Mouse (Mus musculus): ENCODE results near the gene Bcl2l13. TPM values are rescaled to one million over a fixed set of nuclear protein-coding genes. Genes with fewer than 3 reads are reported as not detected.

The Bcl2l13 gene
- polyA plus RNA-seq, 1 experiment = 18.0 TPM

GRCm38 (mm10) chr6:120868824-120869223 lies 32.8 kb downstream of the Bcl2l13 start:
- Histone ChIP-seq H3K27ac (ENCODE audit: insufficient read depth, low read length) (no peak overlapping the region), H3K36me3 (ENCODE audit: control insufficient read depth, insufficient read depth, low read length) (peaks cover 10% of the 10 kb centered on the region; the same call in 1 of the 2 replicates), H3K4me1 (ENCODE audit: control insufficient read depth, insufficient read depth, insufficient read length) (peaks cover 2% of the 10 kb centered on the region; the same call in 1 of the 2 replicates), H3K27me3 (ENCODE audit: control insufficient read depth, insufficient read depth, low read length) (no peaks in the 10 kb centered on the region), H3K4me3 (ENCODE audit: extremely low read depth, insufficient read depth, insufficient read length) (no peak overlapping the region)
- TF ChIP-seq POLR2A (IDR thresholded peaks at IDR 0.05; ENCODE audit: low read depth, low read length) (no peak), CTCF (IDR thresholded peaks at IDR 0.05; ENCODE audit: extremely low read depth, insufficient read depth, insufficient read length, insufficient replicate concordance) (no peak)
- WGBS = 64% methylated on average over 1 of the region's 1 CpGs
- DNase-seq (ENCODE audit: low read depth in 1 of 2, low spot score in 2 of 2) = no peak

DNA sequence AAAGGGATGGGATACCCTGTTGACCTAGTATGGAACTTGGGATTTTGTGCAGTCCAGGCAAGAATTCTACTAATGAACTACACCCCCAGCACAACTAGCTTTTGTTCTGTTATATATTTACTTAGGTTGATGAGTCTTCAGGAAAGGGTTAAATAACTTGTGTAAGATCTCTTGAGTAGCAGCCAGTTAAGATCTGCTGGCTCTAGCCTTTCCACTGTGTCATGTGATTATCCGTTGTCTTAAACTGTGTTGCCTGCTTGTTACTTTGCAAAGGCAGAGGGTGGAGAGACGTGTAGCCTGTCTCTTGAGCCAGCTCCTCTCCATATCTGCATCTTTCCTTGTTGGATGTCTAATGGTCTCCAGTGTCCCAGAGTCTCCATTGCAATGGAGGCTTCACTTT lies 35.3 kb downstream of the Bcl2l13 start:
- no peak for TF ChIP-seq POLR2A (IDR thresholded peaks at IDR 0.05; ENCODE audit: low read depth, low read length)
- TF ChIP-seq CTCF (IDR thresholded peaks at IDR 0.05; ENCODE audit: extremely low read depth, insufficient read depth, insufficient read length, insufficient replicate concordance) = no peak
- no peaks in the 10 kb centered on the region for H3K27me3 ChIP-seq (ENCODE audit: control insufficient read depth, insufficient read depth, low read length)
- no peak overlapping the region for H3K27ac ChIP-seq (ENCODE audit: insufficient read depth, low read length)
- H3K4me3 ChIP-seq (ENCODE audit: extremely low read depth, insufficient read depth, insufficient read length) = no peak overlapping the region
- H3K36me3 ChIP-seq (ENCODE audit: control insufficient read depth, insufficient read depth, low read length) = peaks cover 4% of the 10 kb centered on the region; the same call in 1 of the 2 replicates
- no peaks in the 10 kb centered on the region for H3K4me1 ChIP-seq (ENCODE audit: control insufficient read depth, insufficient read depth, insufficient read length)
- WGBS = 86% methylated on average over 2 of the region's 2 CpGs
- no peak for DNase-seq (ENCODE audit: low read depth in 1 of 2, low spot score in 2 of 2)

GRCm38 (mm10) chr6:120873874-120874273 lies 37.9 kb downstream of the Bcl2l13 start:
- 86% methylated on average over 9 of the region's 9 CpGs for WGBS
- TF ChIP-seq POLR2A (IDR thresholded peaks at IDR 0.05; ENCODE audit: low read depth, low read length) (no peak), CTCF (IDR thresholded peaks at IDR 0.05; ENCODE audit: extremely low read depth, insufficient read depth, insufficient read length, insufficient replicate concordance) (no peak)
- Histone ChIP-seq H3K36me3 (ENCODE audit: control insufficient read depth, insufficient read depth, low read length) (peaks cover 15% of the 10 kb centered on the region), H3K4me3 (ENCODE audit: extremely low read depth, insufficient read depth, insufficient read length) (no peak overlapping the region), H3K4me1 (ENCODE audit: control insufficient read depth, insufficient read depth, insufficient read length) (no peaks in the 10 kb centered on the region), H3K27me3 (ENCODE audit: control insufficient read depth, insufficient read depth, low read length) (no peaks in the 10 kb centered on the region), H3K27ac (ENCODE audit: insufficient read depth, low read length) (no peak overlapping the region)
- no peak for DNase-seq (ENCODE audit: low read depth in 1 of 2, low spot score in 2 of 2)

DNA sequence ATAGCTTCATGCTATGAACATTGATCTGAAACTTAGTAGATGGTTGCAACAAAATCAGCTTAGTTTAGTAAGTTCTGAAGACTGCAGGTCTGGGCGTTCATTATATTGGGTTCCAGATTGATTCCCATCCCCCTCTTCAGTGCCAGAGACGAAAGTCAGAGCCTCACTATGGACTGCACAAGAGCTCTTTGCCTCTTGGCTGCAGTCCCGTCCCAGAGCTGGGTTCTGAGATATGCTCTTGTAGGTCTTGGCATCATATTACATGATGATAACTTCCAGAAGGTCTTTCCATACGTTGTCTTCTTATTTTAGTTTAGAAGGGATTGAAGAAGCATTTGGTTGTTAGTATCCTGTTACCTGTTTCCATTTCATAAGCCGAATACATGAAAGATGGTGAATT lies 43.0 kb downstream of the Bcl2l13 start:
- no peak for TF ChIP-seq CTCF (IDR thresholded peaks at IDR 0.05; ENCODE audit: extremely low read depth, insufficient read depth, insufficient read length, insufficient replicate concordance)
- H3K27me3 ChIP-seq (ENCODE audit: control insufficient read depth, insufficient read depth, low read length) = no peaks in the 10 kb centered on the region
- DNase-seq (ENCODE audit: low read depth in 1 of 2, low spot score in 2 of 2) = no peak
- H3K4me1 ChIP-seq (ENCODE audit: control insufficient read depth, insufficient read depth, insufficient read length) = no peaks in the 10 kb centered on the region
- 92% methylated on average over 5 of the region's 5 CpGs for WGBS
- peaks cover 20% of the 10 kb centered on the region for H3K36me3 ChIP-seq (ENCODE audit: control insufficient read depth, insufficient read depth, low read length)
- H3K27ac ChIP-seq (ENCODE audit: insufficient read depth, low read length) = no peak overlapping the region
- H3K4me3 ChIP-seq (ENCODE audit: extremely low read depth, insufficient read depth, insufficient read length) = no peak overlapping the region

- Histone ChIP-seq H3K36me3 (ENCODE audit: control insufficient read depth, insufficient read depth, low read length) (peaks cover 23% of the 10 kb centered on the region), H3K27me3 (ENCODE audit: control insufficient read depth, insufficient read depth, low read length) (no peaks in the 10 kb centered on the region), H3K27ac (ENCODE audit: insufficient read depth, low read length) (no peak overlapping the region), H3K4me1 (ENCODE audit: control insufficient read depth, insufficient read depth, insufficient read length) (no peaks in the 10 kb centered on the region), H3K4me3 (ENCODE audit: extremely low read depth, insufficient read depth, insufficient read length) (no peak overlapping the region)
- DNase-seq (ENCODE audit: low read depth in 1 of 2, low spot score in 2 of 2) = no peak
- TF ChIP-seq CTCF (IDR thresholded peaks at IDR 0.05; ENCODE audit: extremely low read depth, insufficient read depth, insufficient read length, insufficient replicate concordance) = no peak
- no peak for TF ChIP-seq POLR2A (IDR thresholded peaks at IDR 0.05; ENCODE audit: low read depth, low read length)
- whole genome bisulfite sequencing = 93% methylated on average over 6 of the region's 6 CpGs
These were observed 48.4 kb downstream of the Bcl2l13 start for GRCm38 (mm10) chr6:120884436-120884835.

GRCm38 (mm10) chr6:120886696-120887095 lies 50.7 kb downstream of the Bcl2l13 start:
- TF ChIP-seq CTCF (IDR thresholded peaks at IDR 0.05; ENCODE audit: extremely low read depth, insufficient read depth, insufficient read length, insufficient replicate concordance) = no peak
- TF ChIP-seq POLR2A (IDR thresholded peaks at IDR 0.05; ENCODE audit: low read depth, low read length) = no peak
- H3K36me3 ChIP-seq (ENCODE audit: control insufficient read depth, insufficient read depth, low read length) = peaks cover 24% of the 10 kb centered on the region
- DNase-seq (ENCODE audit: low read depth in 1 of 2, low spot score in 2 of 2) = no peak

GRCm38 (mm10) chr6:120894089-120894488 lies 58.1 kb downstream of the Bcl2l13 start:
- H3K27me3 ChIP-seq (ENCODE audit: control insufficient read depth, insufficient read depth, low read length) = no peaks in the 10 kb centered on the region
- H3K36me3 ChIP-seq (ENCODE audit: control insufficient read depth, insufficient read depth, low read length) = peaks cover 47% of the 10 kb centered on the region
- TF ChIP-seq POLR2A (IDR thresholded peaks at IDR 0.05; ENCODE audit: low read depth, low read length) (no peak), CTCF (IDR thresholded peaks at IDR 0.05; ENCODE audit: extremely low read depth, insufficient read depth, insufficient read length, insufficient replicate concordance) (no peak)
- no peak overlapping the region for H3K4me3 ChIP-seq (ENCODE audit: extremely low read depth, insufficient read depth, insufficient read length)
- no peak overlapping the region for H3K27ac ChIP-seq (ENCODE audit: insufficient read depth, low read length)
- 97% methylated on average over 9 of the region's 9 CpGs for WGBS
- DNase-seq (ENCODE audit: low read depth in 1 of 2, low spot score in 2 of 2) = no peak
- no peaks in the 10 kb centered on the region for H3K4me1 ChIP-seq (ENCODE audit: control insufficient read depth, insufficient read depth, insufficient read length)

More at GRCm38 (mm10) chr6:120886696-120887095, 50.7 kb downstream of the Bcl2l13 start:
- Histone ChIP-seq H3K4me3 (ENCODE audit: extremely low read depth, insufficient read depth, insufficient read length) (no peak overlapping the region), H3K27me3 (ENCODE audit: control insufficient read depth, insufficient read depth, low read length) (no peaks in the 10 kb centered on the region), H3K4me1 (ENCODE audit: control insufficient read depth, insufficient read depth, insufficient read length) (no peaks in the 10 kb centered on the region), H3K27ac (ENCODE audit: insufficient read depth, low read length) (no peak overlapping the region)
- WGBS = 96% methylated on average over 17 of the region's 17 CpGs

All from spleen, adult 2 months (tissue).